Mouse (Mus musculus) liver, embryonic 11.5 days (tissue): ENCODE results near the gene Mt2. TPM values are rescaled to one million over a fixed set of nuclear protein-coding genes. Genes with fewer than 3 reads are reported as not detected.

Experiments used
- polyA plus RNA-seq: library from polyadenylated mRNA; unstranded; fragments of >200 nt; fragmentation: Nextera tagmentation; extraction: Ambion mirVana; gene quantifications from 2 replicates; pipeline ENCODE4 v1.2.1, GENCODE M21; 2014

The Mt2 gene
- polyA plus RNA-seq, 1 experiment from 2014 or later = 795 TPM

Other genes starting within 250 kb of the Mt2 start
- 72.4 and 79.8 TPM in 2 replicates for gene Amfr, start 159.8 kb upstream of the Mt2 start, polyA plus RNA-seq
- gene Nudt21, start 135.6 kb upstream of the Mt2 start, polyA plus RNA-seq = 156 and 158 TPM in 2 replicates
- 12.2 and 13.2 TPM in 2 replicates for gene Ogfod1, start 135.5 kb upstream of the Mt2 start, polyA plus RNA-seq
- 8.7 and 9.5 TPM in 2 replicates for gene Bbs2, start 73.7 kb upstream of the Mt2 start, polyA plus RNA-seq
- gene Mt4, start 35.5 kb upstream of the Mt2 start, polyA plus RNA-seq = not detected in 2 replicates
- 0.64 and 0.95 TPM in 2 replicates for gene Mt3, start 20.1 kb upstream of the Mt2 start, polyA plus RNA-seq
- 2,440 and 2,461 TPM in 2 replicates for gene Mt1, start 6.4 kb downstream of the Mt2 start, polyA plus RNA-seq
- gene Nup93, start 41.9 kb downstream of the Mt2 start, polyA plus RNA-seq = 106 and 124 TPM in 2 replicates
- gene Slc12a3, start 156.5 kb downstream of the Mt2 start, polyA plus RNA-seq = not detected in 2 replicates
- 110 and 115 TPM in 2 replicates for gene Herpud1, start 213.8 kb downstream of the Mt2 start, polyA plus RNA-seq